Comparison of ENCODE assay signal across 8 mouse cellular contexts in genomic region chr14:61599057-61599806, GRCm38 (mm10). TPM values are rescaled to one million over a fixed set of nuclear protein-coding genes. Genes with fewer than 3 reads are reported as not detected.
A peak's percentile ranks its signal among the peaks of the same experiment; 100 is the strongest.
DNase-seq lines count a peak whose midpoint lies in the region; ATAC-seq and TF ChIP-seq lines count a peak whose summit lies in the region.

No protein-coding gene starts in this region.

- peaks cover 4% of the 10 kb centered on the region; the same call in 1 of the 2 replicates for H3K4me1 ChIP-seq in cortical plate, adult 2 months (ENCODE audit: control insufficient read depth, insufficient read depth, low read length)

- H3K4me3 ChIP-seq in cortical plate, adult 2 months (ENCODE audit: insufficient read depth, low read length): peak overlapping the region; percentile 61

- peak; percentile 93 for ATAC-seq in activated CD4-positive, CD25-positive, alpha-beta regulatory T cell, adult 4 months
- peak; percentile 97 for ATAC-seq in megakaryocyte progenitor cell, adult 5-6 weeks (replicated peaks; ENCODE audit: poor library complexity)

- no peak for TF ChIP-seq CTCF in cortical plate, adult 2 months (IDR thresholded peaks at IDR 0.05; ENCODE audit: extremely low read depth, insufficient read depth, low read length)

- TF ChIP-seq POLR2A in cortical plate, adult 2 months (IDR thresholded peaks at IDR 0.05; ENCODE audit: extremely low read depth, insufficient read depth, low read length): peak; percentile 71; the same call in 1 of the 2 replicates

- DNase-seq in gastrocnemius, adult 8-10 months (ENCODE audit: low spot score in 2 of 2): peak; percentile 73 to 89
- DNase-seq in induced T-regulatory cell, adult 2 months (ENCODE audit: low read depth): peak; percentile 90
- DNase-seq in left cerebral cortex, adult 9 months (ENCODE audit: low spot score in 2 of 2): peak; percentile 64 to 92
- peak; percentile 87 for DNase-seq in right cerebral cortex, postnatal 14 days
- peak; percentile 88 to 91 for DNase-seq in urinary bladder, postnatal 36 days (ENCODE audit: low spot score in 2 of 2)

- H3K27ac ChIP-seq in cortical plate, adult 2 months (ENCODE audit: insufficient read depth, low read length): peak overlapping the region; percentile 80; the same call in 1 of the 2 replicates

RNA-seq across cellular contexts. Expression of gene Trim13, which starts 1.2 kb away (rescaled TPM):
- polyA plus RNA-seq in activated CD4-positive, CD25-positive, alpha-beta regulatory T cell, adult 4 months (2017; shearing (Covaris generic)): 1 to 10 TPM; 5.3 to 8.0 TPM
- 13.1 and 14.3 TPM in 2 replicates for polyA plus RNA-seq in cortical plate, adult 2 months (2012; rRNA removed)
- total RNA-seq in gastrocnemius, adult 8-10 months (2022): 10 to 100 TPM in 2 of 4 experiments, 1 to 10 TPM in 2; 8.7 to 10.4 (median 9.7) TPM
- total RNA-seq in megakaryocyte progenitor cell, adult 5-6 weeks (2015): 12.7 and 14.0 TPM in 2 replicates
- 13.0 and 14.2 TPM in 2 replicates for total RNA-seq in megakaryocyte progenitor cell, adult 5-6 weeks (2017)

RNA-seq across cellular contexts. Expression of gene Kcnrg, which starts 8.0 kb away (rescaled TPM):
- under 1 TPM; 0.48 to 0.80 TPM for polyA plus RNA-seq in activated CD4-positive, CD25-positive, alpha-beta regulatory T cell, adult 4 months (2017; shearing (Covaris generic))
- 0.48 and 0.49 TPM in 2 replicates for polyA plus RNA-seq in cortical plate, adult 2 months (2012; rRNA removed)
- total RNA-seq in gastrocnemius, adult 8-10 months (2022): under 1 TPM in 2 of 4 experiments, not detected in 2; 0.12 to 0.34 TPM
- total RNA-seq in megakaryocyte progenitor cell, adult 5-6 weeks (2015): 0.39 and 2.0 TPM in 2 replicates
- total RNA-seq in megakaryocyte progenitor cell, adult 5-6 weeks (2017): 0.04 and 0.68 TPM in 2 replicates

RNA-seq across cellular contexts. Expression of gene Spryd7, which starts 42.5 kb away (rescaled TPM):
- polyA plus RNA-seq in activated CD4-positive, CD25-positive, alpha-beta regulatory T cell, adult 4 months (2017; shearing (Covaris generic)): 1 to 10 TPM; 7.1 to 8.5 TPM
- 33.7 and 35.5 TPM in 2 replicates for polyA plus RNA-seq in cortical plate, adult 2 months (2012; rRNA removed)
- total RNA-seq in gastrocnemius, adult 8-10 months (2022): 10 to 100 TPM; 48.0 to 64.3 (median 54.5) TPM
- total RNA-seq in megakaryocyte progenitor cell, adult 5-6 weeks (2015): 12.0 and 13.4 TPM in 2 replicates
- total RNA-seq in megakaryocyte progenitor cell, adult 5-6 weeks (2017): 11.7 and 11.9 TPM in 2 replicates

Comparison
In these comparisons a context has a peak if more than half of its experiments do, and no peak if none do; other contexts are left out.
1. Peak in every context shown above with its lines: DNase-seq, ATAC-seq, H3K4me3 ChIP-seq and H3K27ac ChIP-seq.